Mouse (Mus musculus) gastrocnemius, postnatal 36 days (tissue): ENCODE measurements around the gene Gm17079. TPM values are rescaled to one million over a fixed set of nuclear protein-coding genes. Genes with fewer than 3 reads are reported as not detected.
"Not testable (repeated sequence)": the region's sequence is repeated elsewhere in the genome, so short reads cannot be mapped to it uniquely, and the experiment has no call there.

Source experiments
- DNase-seq, 2 experiments: peaks; one replicate each; pipeline ENCODE4 v3.0.0; 2022
- intact Hi-C: fragments of 180-260 bp; cut with DNase I; formaldehyde crosslinking; loops from one replicate; pipeline ENCODE4 v1.15.1; 2025
- long read RNA-seq, 2 experiments: library from polyadenylated mRNA; stranded (forward); transcript quantifications; one replicate each; pipeline ENCODE4 v2.0.0; 2021
- total RNA-seq, 2 experiments: library from RNA; stranded (reverse); gene quantifications; 2 replicates each; pipeline ENCODE4 v1.2.3; 2021

Gene Gm17079
- not detected for total RNA-seq
- long read RNA-seq, experiment 1 = 0 reads
- long read RNA-seq, experiment 2 = 0 reads

GRCm38 (mm10) chr14:51695368-51695767 is at the start of gene Gm17079:
Gene Gm17079 (minus strand): TSS chr14:51695468.
- DNase-seq, intact Hi-C loops: not testable (repeated sequence)

- intact Hi-C loops = no loop called here
- DNase-seq = no peak
Observed at GRCm38 (mm10) chr14:51740347-51741170, 45.3 kb upstream of the Gm17079 start.

- intact Hi-C loops = no loop called here
- DNase-seq = no peak
Observed at GRCm38 (mm10) chr14:51739150-51739993, 44.1 kb upstream of the Gm17079 start.

- DNase-seq = no peak
- intact Hi-C loops = no loop called here
Observed at GRCm38 (mm10) chr14:51738411-51739149, 43.3 kb upstream of the Gm17079 start.

GRCm38 (mm10) chr14:51737967-51738366 is 42.7 kb upstream of the Gm17079 start:
- intact Hi-C loops = no loop called here
- no peak for DNase-seq

- DNase-seq = no peak
- intact Hi-C loops = no loop called here
Observed at GRCm38 (mm10) chr14:51717083-51717482, 21.8 kb upstream of the Gm17079 start, which contains the start of gene Gm5800. Gene Gm5800 (minus strand): TSS chr14:51717183.

- DNase-seq = no peak
- intact Hi-C loops = no loop called here
Observed at GRCm38 (mm10) chr14:51677269-51677668, 18.0 kb downstream of the Gm17079 start.

Other genes with a start within 250 kb of the Gm17079 start
- gene Vmn2r89, start 243.6 kb downstream of the Gm17079 start, total RNA-seq = not detected
- gene Gm5622, start 142.7 kb downstream of the Gm17079 start, total RNA-seq = not detected
- gene Gm17175, start 121.4 kb downstream of the Gm17079 start, total RNA-seq = not detected
- not detected for gene Gm17174, start 103.3 kb downstream of the Gm17079 start, total RNA-seq
- not detected for gene Gm17078, start 84.2 kb downstream of the Gm17079 start, total RNA-seq
- gene Gm4181, start 59.8 kb downstream of the Gm17079 start, total RNA-seq = not detected
- not detected for gene Gm5800, start 21.7 kb upstream of the Gm17079 start, total RNA-seq
- gene Ang4, start 78.1 kb upstream of the Gm17079 start, total RNA-seq = not detected
- gene AY358078, start 104.6 kb upstream of the Gm17079 start, total RNA-seq = not detected
- gene Ear6, start 158.2 kb upstream of the Gm17079 start, total RNA-seq = not detected
- 10 to 100 TPM; 11.7 to 14.4 TPM for gene Mettl17, start 189.4 kb upstream of the Gm17079 start, total RNA-seq
- gene Slc39a2, start 197.4 kb upstream of the Gm17079 start, total RNA-seq = under 1 TPM; 0.20 to 0.51 TPM
- gene Ndrg2, start 218.7 kb upstream of the Gm17079 start, total RNA-seq = 1,000 to 10,000 TPM; 1,350 to 1,506 TPM
- not detected for gene Tppp2, start 223.0 kb upstream of the Gm17079 start, total RNA-seq
- gene Rnase13, start 227.3 kb upstream of the Gm17079 start, total RNA-seq = not detected